Mouse (Mus musculus) cortical plate, adult 2 months (tissue): ENCODE results near the gene Ubc. TPM values are rescaled to one million over a fixed set of nuclear protein-coding genes. Genes with fewer than 3 reads are reported as not detected.

ENCODE experiments used
- H3K27ac ChIP-seq: fragments of 200-500 bp; 2 replicates; pipeline ENCODE4 v1.5.1; 2012; ENCODE audit warnings: low read length, control low read depth, inconsistent platforms; ENCODE audit not compliant: insufficient read depth
- H3K4me1 ChIP-seq: fragments of 200-500 bp; 2 replicates; pipeline ENCODE4 v1.6.1; 2011; ENCODE audit warnings: low read length; ENCODE audit not compliant: control insufficient read depth, insufficient read depth
- H3K4me3 ChIP-seq: fragments of 200-500 bp; 2 replicates; pipeline ENCODE4 v1.5.1; 2011; ENCODE audit warnings: mild to moderate bottlenecking, low read length, control low read depth; ENCODE audit not compliant: insufficient read depth
- CTCF ChIP-seq: fragments of 200-500 bp; IDR thresholded peaks from 2 replicates; pipeline ENCODE4 v1.5.1; 2011; ENCODE audit warnings: mild to moderate bottlenecking, control low read depth, low read length; ENCODE audit not compliant: insufficient read depth; ENCODE audit errors: extremely low read depth
- POLR2A ChIP-seq: fragments of 200-500 bp; IDR thresholded peaks from 2 replicates; pipeline ENCODE4 v1.6.1; 2011; ENCODE audit warnings: mild to moderate bottlenecking, low read length, control low read depth; ENCODE audit not compliant: insufficient read depth; ENCODE audit errors: extremely low read depth
- polyA plus RNA-seq: library from polyadenylated mRNA; depleted of rRNA; stranded (reverse); fragments of >200 nt; gene quantifications from 2 replicates; pipeline ENCODE4 v1.2.3, GENCODE M21; 2012

Ubc gene
- polyA plus RNA-seq, 1 experiment: 769 TPM

DNA sequence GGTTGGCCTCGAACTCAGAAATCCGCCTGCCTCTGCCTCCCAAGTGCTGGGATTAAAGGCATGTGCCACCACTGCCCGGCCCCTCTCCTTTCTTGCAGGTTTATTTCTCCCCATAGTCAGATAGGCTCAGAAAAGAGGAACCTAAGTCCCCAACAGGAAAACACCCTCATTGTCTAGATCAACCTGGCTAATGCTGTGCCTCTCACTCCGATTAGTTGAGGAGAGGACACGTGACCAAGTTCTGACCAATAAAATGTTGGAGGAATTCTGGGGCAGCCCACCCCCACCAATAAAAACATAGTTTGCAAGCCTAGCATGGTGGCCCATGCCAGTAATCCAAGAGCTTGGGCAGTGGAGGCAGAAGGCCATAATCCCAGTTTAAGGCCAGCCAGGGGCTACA is 38.1 kb downstream of the Ubc start:
- Histone ChIP-seq H3K4me3 (no peak overlapping the region), H3K27ac (no peak overlapping the region), H3K4me1 (no peaks in the 10 kb centered on the region; the same call in 1 of the 2 replicates)
- TF ChIP-seq POLR2A: no peak
- no peak for TF ChIP-seq CTCF

DNA sequence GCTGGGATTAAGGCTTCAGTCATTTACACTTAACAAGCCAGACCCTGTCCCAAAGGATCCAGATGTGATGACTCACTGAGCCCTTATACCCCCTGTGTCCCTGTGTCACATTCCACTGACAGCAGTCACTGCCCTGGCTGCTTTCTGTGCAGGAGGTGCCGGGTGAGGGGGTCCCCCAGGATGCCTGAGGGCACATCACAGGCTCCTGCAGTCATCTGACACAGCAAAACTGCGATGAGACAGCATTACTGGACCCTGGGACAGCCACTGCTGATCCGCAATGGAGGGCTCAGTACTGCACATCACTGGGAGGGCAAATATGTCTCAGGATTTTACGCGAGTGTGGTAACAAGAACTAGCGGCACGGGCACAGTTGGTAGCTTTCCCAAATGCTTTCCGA is 38.9 kb downstream of the Ubc start:
- Histone ChIP-seq H3K27ac (no peak overlapping the region), H3K4me3 (no peak overlapping the region), H3K4me1 (no peaks in the 10 kb centered on the region; the same call in 1 of the 2 replicates)
- TF ChIP-seq POLR2A (no peak), CTCF (no peak)

- no peak overlapping the region for H3K4me3 ChIP-seq
- no peaks in the 10 kb centered on the region; the same call in 1 of the 2 replicates for H3K4me1 ChIP-seq
- no peak for TF ChIP-seq CTCF
- TF ChIP-seq POLR2A: no peak
- H3K27ac ChIP-seq: peak overlapping the region; percentile 15; the same call in 1 of the 2 replicates
Observed at GRCm38 (mm10) chr5:125349391-125349790, 40.6 kb downstream of the Ubc start.

- Histone ChIP-seq H3K27ac (no peak overlapping the region), H3K4me3 (no peak overlapping the region), H3K4me1 (no peaks in the 10 kb centered on the region; the same call in 1 of the 2 replicates)
- TF ChIP-seq CTCF: peak; percentile 50
- TF ChIP-seq POLR2A: no peak
Observed at GRCm38 (mm10) chr5:125348487-125348886, 41.5 kb downstream of the Ubc start.

- no peak for TF ChIP-seq CTCF
- TF ChIP-seq POLR2A: no peak
- H3K27ac ChIP-seq: no peak overlapping the region
- no peak overlapping the region for H3K4me3 ChIP-seq
- H3K4me1 ChIP-seq: no peaks in the 10 kb centered on the region; the same call in 1 of the 2 replicates
Observed at GRCm38 (mm10) chr5:125348067-125348466, 41.9 kb downstream of the Ubc start.

- Histone ChIP-seq H3K4me3 (no peak overlapping the region), H3K27ac (no peak overlapping the region)
- TF ChIP-seq CTCF (no peak), POLR2A (no peak)
Observed at GRCm38 (mm10) chr5:125344296-125344695, 45.7 kb downstream of the Ubc start.

GRCm38 (mm10) chr5:125341459-125342090 is 48.4 kb downstream of the Ubc start:
- H3K4me1 ChIP-seq: no peaks in the 10 kb centered on the region
- H3K27ac ChIP-seq: no peak overlapping the region
- peak overlapping the region; percentile 87 for H3K4me3 ChIP-seq
- no peak for TF ChIP-seq POLR2A

More at GRCm38 (mm10) chr5:125344296-125344695, 45.7 kb downstream of the Ubc start:
- no peaks in the 10 kb centered on the region; the same call in 1 of the 2 replicates for H3K4me1 ChIP-seq

- H3K4me1 ChIP-seq: no peaks in the 10 kb centered on the region
- peak within 1 kb of the TSS; percentile 26 for H3K27ac ChIP-seq
- TF ChIP-seq POLR2A (peak; percentile 67; the same call in 1 of the 2 replicates), CTCF (no peak)
- peak within 1 kb of the TSS; percentile 87 for H3K4me3 ChIP-seq
Observed at GRCm38 (mm10) chr5:125340547-125341262, 49.3 kb downstream of the Ubc start, which contains the start of gene Scarb1. Gene Scarb1, minus strand, starts transcription at chr5:125341094.

- Histone ChIP-seq H3K4me3 (peak overlapping the region; percentile 87), H3K27ac (peak overlapping the region; percentile 26), H3K4me1 (no peaks in the 10 kb centered on the region)
- TF ChIP-seq CTCF (no peak), POLR2A (no peak)
Observed at GRCm38 (mm10) chr5:125339851-125340531, 50.0 kb downstream of the Ubc start.
